8 mouse cellular contexts compared by ENCODE assay signal in genomic region chr7:144175481-144176233, GRCm38 (mm10).
DNase-seq lines count a peak whose midpoint lies in the region; ATAC-seq and TF ChIP-seq lines count a peak whose summit lies in the region.

No protein-coding gene starts in this region.

- H3K9ac ChIP-seq in forebrain, embryonic 16.5 days (replicated peaks; ENCODE audit: low read depth, low read length) = peak overlapping the region; percentile 85
- H3K9ac ChIP-seq in limb, embryonic 11.5 days (ENCODE audit: low read length) = no peak overlapping the region

- DNase-seq in adrenal gland, adult 2 months = peak; percentile 15
- no peak for DNase-seq in adrenal gland, postnatal 4 days (ENCODE audit: low spot score in 2 of 2)
- DNase-seq in cerebellum, adult 11-12 months = peak; percentile 28
- DNase-seq in kidney, adult 2 months = peak; percentile 27
- DNase-seq in limb, embryonic 11.5 days (ENCODE audit: low spot score) = peak; percentile 30
- peak; percentile 76 for DNase-seq in right cerebral cortex, postnatal 25 days

- peak overlapping the region; percentile 77 for H3K4me2 ChIP-seq in forebrain, embryonic 16.5 days (ENCODE audit: low read length)
- peak overlapping the region; percentile 38; the same call in 1 of the 2 replicates for H3K4me2 ChIP-seq in limb, embryonic 11.5 days (ENCODE audit: low read depth, severe bottlenecking)

- no peak for TF ChIP-seq POLR2A in kidney, adult 2 months (IDR thresholded peaks at IDR 0.05; ENCODE audit: low read depth, low read length)

- no peaks in the 10 kb centered on the region for H3K36me3 ChIP-seq in forebrain, embryonic 16.5 days (ENCODE audit: control insufficient read depth, insufficient read depth)
- H3K36me3 ChIP-seq in kidney, adult 2 months (ENCODE audit: control insufficient read depth, insufficient read depth, low read length) = no peaks in the 10 kb centered on the region
- H3K36me3 ChIP-seq in limb, embryonic 11.5 days (ENCODE audit: control insufficient read depth, insufficient read depth, low read length) = no peaks in the 10 kb centered on the region

- H3K4me3 ChIP-seq in forebrain, embryonic 16.5 days (replicated peaks; ENCODE audit: low read length) = peak overlapping the region; percentile 59
- 0 out of 2 replicates have a peak overlapping the region, but pooled peaks have one; percentile 2 for H3K4me3 ChIP-seq in kidney, adult 2 months (ENCODE audit: insufficient read depth, low read depth, low read length)
- peak overlapping the region; percentile 19 for H3K4me3 ChIP-seq in limb, embryonic 11.5 days (ENCODE audit: low read depth, low read length)

- H3K27me3 ChIP-seq in forebrain, embryonic 16.5 days (replicated peaks; ENCODE audit: control insufficient read depth, insufficient read depth, low read length) = no peaks in the 10 kb centered on the region
- H3K27me3 ChIP-seq in kidney, adult 2 months (replicated peaks; ENCODE audit: control insufficient read depth, insufficient read depth, low read length) = no peaks in the 10 kb centered on the region
- H3K27me3 ChIP-seq in limb, embryonic 11.5 days (ENCODE audit: control insufficient read depth, insufficient read depth, low read length) = peaks cover 35% of the 10 kb centered on the region

- under 1% methylated on average over 40 of the region's 40 CpGs for WGBS in forebrain, embryonic 16.5 days
- 20% methylated on average over 40 of the region's 40 CpGs for WGBS in kidney, adult 2 months
- 5% methylated on average over 40 of the region's 40 CpGs for WGBS in limb, embryonic 11.5 days

- TF ChIP-seq CTCF in kidney, adult 2 months (conservative IDR thresholded peaks at IDR 0.05; ENCODE audit: insufficient read depth, insufficient read length, low read depth, low read length) = no peak

- peaks cover 35% of the 10 kb centered on the region for H3K4me1 ChIP-seq in forebrain, embryonic 16.5 days (replicated peaks; ENCODE audit: control insufficient read depth, insufficient read depth, low read length)
- H3K4me1 ChIP-seq in kidney, adult 2 months (ENCODE audit: control insufficient read depth, insufficient read depth, low read length) = no peaks in the 10 kb centered on the region
- 0 out of 2 replicates have a peak, but pooled peaks cover 3% of the 10 kb centered on the region for H3K4me1 ChIP-seq in limb, embryonic 11.5 days (ENCODE audit: control insufficient read depth, insufficient read depth, low read length)

- no peaks in the 10 kb centered on the region for H3K9me3 ChIP-seq in forebrain, embryonic 16.5 days (ENCODE audit: control insufficient read depth, low read length)
- no peaks in the 10 kb centered on the region for H3K9me3 ChIP-seq in limb, embryonic 11.5 days (ENCODE audit: control insufficient read depth, low read length)

- peak; percentile 80 for ATAC-seq in forebrain, embryonic 16.5 days
- ATAC-seq in limb, embryonic 11.5 days (ENCODE audit: insufficient number of reproducible peaks, low FRiP score, low TSS enrichment, low read depth) = no peak
- no peak for ATAC-seq in activated CD4-positive, CD25-positive, alpha-beta regulatory T cell, adult 4 months

- peak overlapping the region; percentile 92 for H3K27ac ChIP-seq in forebrain, embryonic 16.5 days (ENCODE audit: low read length)
- H3K27ac ChIP-seq in kidney, adult 2 months (ENCODE audit: insufficient read depth, low read depth, low read length) = no peak overlapping the region
- H3K27ac ChIP-seq in limb, embryonic 11.5 days (replicated peaks; ENCODE audit: low read depth, low read length) = no peak overlapping the region

Comparison
In these comparisons a context has a peak if more than half of its experiments do, and no peak if none do; other contexts are left out.
1. DNase-seq: peak in adrenal gland, adult 2 months (single experiment), cerebellum, adult 11-12 months (single experiment), kidney, adult 2 months (single experiment), limb, embryonic 11.5 days (single experiment) and right cerebral cortex, postnatal 25 days (single experiment); none in adrenal gland, postnatal 4 days (0 of 2).
2. H3K4me3 ChIP-seq: peak in every context shown above with its lines; median percentile 59 in forebrain, embryonic 16.5 days; 19 in limb, embryonic 11.5 days; 2 in kidney, adult 2 months.